Mouse (Mus musculus) forebrain, embryonic 13.5 days (tissue): ENCODE results near the gene Olfr545. TPM values are rescaled to one million over a fixed set of nuclear protein-coding genes. Genes with fewer than 3 reads are reported as not detected.

Experiments used
- ATAC-seq: fragments of 200-750 bp; cut with Nextera tagmentation; 2 replicates; pipeline ENCODE4 v1.8.0; 2017
- H3K27ac ChIP-seq: fragments of 300-500 bp; sonication (generic); 2 replicates; pipeline ENCODE4 v1.5.1; 2015; ENCODE audit warnings: inconsistent platforms, mild to moderate bottlenecking, moderate library complexity
- H3K27me3 ChIP-seq: fragments of 300-500 bp; sonication (generic); 2 replicates; pipeline ENCODE4 v1.6.1; 2015; ENCODE audit warnings: mild to moderate bottlenecking, inconsistent platforms
- H3K36me3 ChIP-seq: fragments of 300-500 bp; sonication (generic); 2 replicates; pipeline ENCODE4 v1.6.1; 2015; ENCODE audit warnings: mild to moderate bottlenecking, inconsistent platforms; ENCODE audit not compliant: poor library complexity, severe bottlenecking
- H3K4me1 ChIP-seq: fragments of 300-500 bp; sonication (generic); 2 replicates; pipeline ENCODE4 v1.6.1; 2015; ENCODE audit warnings: inconsistent platforms
- H3K4me2 ChIP-seq: fragments of 300-500 bp; sonication (generic); 2 replicates; pipeline ENCODE4 v1.6.1; 2015; ENCODE audit warnings: inconsistent platforms, mild to moderate bottlenecking, moderate library complexity
- H3K4me3 ChIP-seq: fragments of 300-500 bp; sonication (generic); 2 replicates; pipeline ENCODE4 v1.5.1; 2015; ENCODE audit warnings: mild to moderate bottlenecking, inconsistent platforms
- H3K9ac ChIP-seq: fragments of 300-500 bp; sonication (generic); 2 replicates; pipeline ENCODE4 v1.6.1; 2015; ENCODE audit warnings: mild to moderate bottlenecking, inconsistent platforms
- H3K9me3 ChIP-seq: fragments of 300-500 bp; sonication (generic); replicated peaks from 2 replicates; pipeline ENCODE4 v1.6.1; 2016; ENCODE audit warnings: inconsistent platforms
- WGBS: fragments of 180-500 bp; shearing (Covaris S2); methylation state at CpG from one replicate; pipeline ENCODE4 v1.1.7; 2015; 5-methylcytosine and 5-hydroxymethylcytosine counted together
- polyA plus RNA-seq: library from polyadenylated mRNA; unstranded; fragments of >200 nt; fragmentation: Nextera tagmentation; extraction: Ambion mirVana; gene quantifications from 2 replicates; pipeline ENCODE4 v1.2.1, GENCODE M21; 2015

Olfr545 gene
- polyA plus RNA-seq, result 0.21 and 0.30 TPM in 2 replicates

DNA sequence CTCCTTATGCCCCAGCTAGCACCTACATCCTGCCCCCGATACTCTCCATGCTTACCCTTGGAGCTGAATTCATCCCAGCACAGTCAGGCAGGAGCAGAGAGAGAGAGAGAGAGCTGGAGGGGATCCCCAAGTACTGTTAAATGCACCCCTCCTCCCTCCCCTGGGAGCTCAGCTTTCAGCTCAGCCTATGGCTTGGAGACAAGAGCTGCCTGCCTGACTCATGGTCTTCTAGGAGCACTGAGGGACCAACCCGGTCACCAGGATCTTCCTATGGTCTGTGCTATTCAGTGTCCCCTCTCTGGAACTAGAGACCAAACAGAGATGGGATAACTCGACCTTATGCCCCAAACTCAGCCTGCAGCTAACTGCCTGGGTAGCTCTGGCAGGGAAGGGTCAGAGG is at the start of gene Olfr545:
TSS of gene Olfr545 (minus strand) at position 101 of the 400 bp plus-strand sequence.
- Histone ChIP-seq H3K36me3 (no peaks in the 10 kb centered on the region), H3K27ac (no peak within 1 kb of the TSS), H3K4me3 (no peak within 1 kb of the TSS), H3K4me2 (no peak within 1 kb of the TSS), H3K9me3 (no peaks in the 10 kb centered on the region), H3K4me1 (no peaks in the 10 kb centered on the region), H3K27me3 (no peaks in the 10 kb centered on the region), H3K9ac (no peak within 1 kb of the TSS)
- ATAC-seq, result no peak
- 71% methylated on average over 3 of the region's 3 CpGs for WGBS

DNA sequence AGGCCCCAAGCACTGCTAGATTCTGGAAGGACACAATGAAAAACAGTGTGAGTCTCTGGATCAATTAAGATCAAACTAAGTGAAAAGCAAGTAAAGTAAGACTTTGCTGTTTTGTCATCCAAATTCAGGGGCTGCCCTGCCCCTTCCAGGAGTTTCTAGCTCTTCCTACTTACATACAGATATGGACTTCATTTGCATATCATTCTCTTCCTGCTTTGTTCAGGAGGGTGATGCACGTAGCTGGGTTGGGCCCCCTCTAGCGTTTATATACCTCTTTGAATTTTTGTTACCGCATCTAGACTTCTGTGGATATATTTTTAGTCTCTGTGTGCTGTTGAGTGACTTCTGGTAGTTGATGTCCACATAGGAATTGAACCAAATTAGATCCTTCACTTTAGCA is 41.9 kb upstream of the Olfr545 start:
- no peak for ATAC-seq
- H3K36me3 ChIP-seq, result no peaks in the 10 kb centered on the region
- no peaks in the 10 kb centered on the region for H3K27me3 ChIP-seq
- H3K4me1 ChIP-seq, result no peaks in the 10 kb centered on the region
- WGBS, result 58% methylated on average over 3 of the region's 3 CpGs
- H3K9me3 ChIP-seq, result no peaks in the 10 kb centered on the region
- H3K27ac ChIP-seq, result no peak overlapping the region
- no peak overlapping the region for H3K9ac ChIP-seq
- H3K4me3 ChIP-seq, result no peak overlapping the region
- H3K4me2 ChIP-seq, result no peak overlapping the region

DNA sequence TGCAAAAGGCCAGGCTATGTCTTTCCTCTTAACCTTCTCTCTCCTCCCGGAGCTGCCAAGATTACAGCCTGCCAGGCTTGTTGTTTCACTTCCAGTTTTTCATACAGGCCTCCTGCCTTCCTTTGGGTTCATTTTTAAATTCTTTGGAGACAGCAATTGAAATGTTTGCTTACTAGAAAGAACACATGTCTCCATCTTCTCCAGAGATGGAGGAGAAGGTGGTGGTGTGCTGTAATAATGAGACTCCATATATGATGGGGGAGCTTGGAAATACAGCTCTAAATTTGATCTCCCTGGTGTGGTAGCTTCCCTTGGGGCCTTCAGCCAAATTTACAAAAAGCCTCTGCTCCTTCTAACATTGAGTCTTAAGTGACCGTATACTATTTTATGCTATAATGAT is 41.2 kb upstream of the Olfr545 start, which contains the start of gene Olfr548-ps1:
TSS of gene Olfr548-ps1 (plus strand) at position 301 of the 400 bp plus-strand sequence.
- Histone ChIP-seq H3K9ac (no peak within 1 kb of the TSS), H3K36me3 (no peaks in the 10 kb centered on the region), H3K27ac (no peak within 1 kb of the TSS), H3K4me2 (no peak within 1 kb of the TSS), H3K9me3 (no peaks in the 10 kb centered on the region), H3K27me3 (no peaks in the 10 kb centered on the region), H3K4me1 (no peaks in the 10 kb centered on the region), H3K4me3 (no peak within 1 kb of the TSS)
- ATAC-seq, result no peak
- 86% methylated on average over 2 of the region's 2 CpGs for WGBS

DNA sequence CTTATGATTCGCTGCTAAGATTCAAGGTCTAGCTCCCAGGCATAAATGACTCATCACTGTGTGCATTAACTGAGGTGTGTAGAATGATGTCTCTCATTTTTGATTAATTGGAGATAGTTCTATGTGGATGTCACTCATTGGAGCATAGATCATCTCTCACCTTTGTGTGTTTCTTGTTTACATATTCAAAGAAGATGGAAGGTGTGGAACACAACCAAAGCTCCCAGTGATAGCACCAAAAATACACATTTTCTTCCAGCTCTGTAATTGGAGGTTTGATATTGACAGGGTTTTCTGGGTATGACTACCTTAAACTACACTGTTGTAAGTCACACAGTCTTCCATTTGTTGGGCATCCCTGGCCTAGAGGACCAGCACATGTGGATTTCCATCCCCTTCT is 35.1 kb upstream of the Olfr545 start, which contains the start of gene Olfr547:
TSS of gene Olfr547 (plus strand) at position 301 of the 400 bp plus-strand sequence.
- no peaks in the 10 kb centered on the region for H3K9me3 ChIP-seq
- H3K4me3 ChIP-seq, result no peak within 1 kb of the TSS
- H3K9ac ChIP-seq, result no peak within 1 kb of the TSS
- no peak within 1 kb of the TSS for H3K27ac ChIP-seq
- WGBS, result 79% methylated on average over 1 of the region's 1 CpGs
- ATAC-seq, result no peak
- no peaks in the 10 kb centered on the region for H3K4me1 ChIP-seq
- no peak within 1 kb of the TSS for H3K4me2 ChIP-seq
- H3K27me3 ChIP-seq, result no peaks in the 10 kb centered on the region
- no peaks in the 10 kb centered on the region for H3K36me3 ChIP-seq

DNA sequence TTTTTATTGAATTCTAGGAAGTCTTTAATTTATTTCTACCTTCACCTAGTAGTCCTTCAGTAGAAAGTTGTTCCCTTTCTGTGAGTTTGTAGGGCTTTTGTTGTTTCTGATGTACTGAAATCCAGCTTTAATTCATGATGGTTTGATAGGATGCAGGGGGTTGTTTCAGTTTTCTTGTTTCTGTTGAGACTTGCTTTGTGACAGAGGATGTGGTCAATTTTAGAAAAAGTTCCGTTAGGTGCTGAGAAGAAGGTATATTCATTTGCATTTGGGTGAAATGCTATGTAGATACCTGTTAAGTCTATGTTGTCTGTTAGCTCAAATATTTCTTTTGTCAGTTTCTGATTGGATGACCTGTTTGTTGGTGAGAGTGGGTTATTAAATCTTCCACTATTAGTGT is 29.7 kb upstream of the Olfr545 start:
- Histone ChIP-seq H3K9me3 (no peaks in the 10 kb centered on the region), H3K27ac (no peak overlapping the region)
- WGBS, result 70% methylated on average over 1 of the region's 1 CpGs

DNA sequence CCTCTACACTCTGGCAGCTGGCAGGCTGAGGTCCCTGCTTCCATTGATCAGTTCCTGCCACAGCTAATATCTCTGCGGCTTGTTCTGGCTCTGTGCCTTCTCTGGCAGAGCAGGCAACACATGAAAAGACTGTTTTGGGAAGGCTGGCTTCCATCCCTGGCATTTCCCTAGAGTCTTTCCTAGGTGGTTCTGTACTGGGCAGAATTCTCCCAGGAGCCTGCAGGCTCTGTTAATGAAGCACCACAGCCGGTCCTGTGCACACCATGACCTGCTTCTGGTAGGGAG is 17.6 kb upstream of the Olfr545 start:
- Histone ChIP-seq H3K4me1 (peaks cover 18% of the 10 kb centered on the region; the same call in 1 of the 2 replicates), H3K27me3 (peaks cover 11% of the 10 kb centered on the region; the same call in 1 of the 2 replicates), H3K4me3 (no peak overlapping the region), H3K36me3 (no peaks in the 10 kb centered on the region), H3K27ac (no peak overlapping the region), H3K4me2 (no peak overlapping the region), H3K9me3 (no peaks in the 10 kb centered on the region), H3K9ac (no peak overlapping the region)
- no peak for ATAC-seq
- 43% methylated on average over 2 of the region's 2 CpGs for WGBS

More for the DNA sequence above, 29.7 kb upstream of the Olfr545 start:
- H3K9ac ChIP-seq, result no peak overlapping the region
- no peak overlapping the region for H3K4me2 ChIP-seq
- no peaks in the 10 kb centered on the region for H3K4me1 ChIP-seq
- no peak overlapping the region for H3K4me3 ChIP-seq
- no peaks in the 10 kb centered on the region for H3K27me3 ChIP-seq
- H3K36me3 ChIP-seq, result no peaks in the 10 kb centered on the region
- ATAC-seq, result no peak

DNA sequence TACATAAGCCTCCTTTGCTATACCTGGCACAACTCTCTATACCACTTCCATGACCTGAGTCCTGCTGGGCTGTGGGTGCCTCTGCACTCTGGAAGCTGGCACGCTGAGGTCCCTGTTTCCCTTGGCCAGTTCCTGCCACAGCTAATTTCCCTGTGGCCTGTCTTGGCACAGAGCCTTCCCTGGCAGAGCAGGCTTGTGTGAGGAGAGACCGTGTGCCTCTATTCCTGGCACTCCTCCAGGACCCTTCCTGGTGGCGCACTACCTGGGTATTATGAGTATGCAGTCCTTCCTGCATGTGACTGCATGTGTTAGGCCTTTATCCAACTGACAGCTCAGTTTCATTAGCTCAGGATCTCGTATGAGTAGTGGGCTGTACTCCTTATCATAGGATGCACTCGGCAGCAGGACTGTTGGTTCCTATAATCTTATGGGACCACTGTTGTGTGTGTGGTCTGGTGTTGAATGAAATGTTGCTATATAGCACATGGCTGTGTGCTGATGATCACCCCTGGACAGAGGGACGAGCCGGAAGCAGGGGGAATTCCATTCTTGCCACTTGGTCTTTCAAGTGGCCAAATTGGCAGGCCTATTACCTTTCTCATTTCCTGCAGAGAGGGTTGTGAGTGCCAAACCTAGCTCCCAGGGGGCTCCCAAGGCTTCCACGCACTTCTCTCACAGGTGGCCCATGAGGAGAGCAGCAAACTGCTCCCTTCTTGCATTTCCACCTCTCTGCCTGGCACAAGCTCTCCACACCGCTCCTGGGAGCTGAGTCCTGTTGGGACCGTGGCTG is 17.1 kb upstream of the Olfr545 start:
- WGBS, result 62% methylated on average over 10 of the region's 10 CpGs
- Histone ChIP-seq H3K9ac (no peak overlapping the region), H3K4me2 (no peak overlapping the region), H3K27ac (no peak overlapping the region), H3K4me1 (peaks cover 18% of the 10 kb centered on the region; the same call in 1 of the 2 replicates), H3K27me3 (peaks cover 14% of the 10 kb centered on the region; the same call in 1 of the 2 replicates), H3K4me3 (no peak overlapping the region), H3K9me3 (no peaks in the 10 kb centered on the region), H3K36me3 (no peaks in the 10 kb centered on the region)
- ATAC-seq, result no peak

DNA sequence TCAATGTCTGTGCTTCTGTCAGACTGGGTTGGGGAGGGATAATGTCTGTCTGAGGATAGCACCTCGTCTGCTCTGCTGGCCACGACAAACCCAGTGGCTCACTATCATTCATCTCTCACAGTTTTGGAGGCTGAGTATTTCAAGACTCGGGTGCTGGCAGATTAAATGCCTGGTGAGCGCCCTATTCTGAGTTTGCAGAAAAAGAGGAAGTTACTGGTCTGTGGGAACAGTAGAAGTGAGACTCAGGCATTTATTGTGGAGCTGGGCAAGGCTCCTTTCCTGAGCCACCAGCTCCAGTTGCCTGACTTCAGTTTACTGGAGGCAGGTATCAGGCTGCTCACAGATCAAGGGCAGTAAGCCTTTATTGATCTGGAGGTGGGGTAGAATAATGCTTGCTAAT is 14.8 kb upstream of the Olfr545 start:
- H3K27me3 ChIP-seq, result peaks cover 15% of the 10 kb centered on the region; the same call in 1 of the 2 replicates
- H3K9ac ChIP-seq, result no peak overlapping the region
- peaks cover 18% of the 10 kb centered on the region; the same call in 1 of the 2 replicates for H3K4me1 ChIP-seq
- no peaks in the 10 kb centered on the region for H3K36me3 ChIP-seq
- H3K4me2 ChIP-seq, result no peak overlapping the region
- 85% methylated on average over 4 of the region's 4 CpGs for WGBS
- no peak overlapping the region for H3K4me3 ChIP-seq
- ATAC-seq, result no peak
- H3K9me3 ChIP-seq, result no peaks in the 10 kb centered on the region
- H3K27ac ChIP-seq, result no peak overlapping the region

DNA sequence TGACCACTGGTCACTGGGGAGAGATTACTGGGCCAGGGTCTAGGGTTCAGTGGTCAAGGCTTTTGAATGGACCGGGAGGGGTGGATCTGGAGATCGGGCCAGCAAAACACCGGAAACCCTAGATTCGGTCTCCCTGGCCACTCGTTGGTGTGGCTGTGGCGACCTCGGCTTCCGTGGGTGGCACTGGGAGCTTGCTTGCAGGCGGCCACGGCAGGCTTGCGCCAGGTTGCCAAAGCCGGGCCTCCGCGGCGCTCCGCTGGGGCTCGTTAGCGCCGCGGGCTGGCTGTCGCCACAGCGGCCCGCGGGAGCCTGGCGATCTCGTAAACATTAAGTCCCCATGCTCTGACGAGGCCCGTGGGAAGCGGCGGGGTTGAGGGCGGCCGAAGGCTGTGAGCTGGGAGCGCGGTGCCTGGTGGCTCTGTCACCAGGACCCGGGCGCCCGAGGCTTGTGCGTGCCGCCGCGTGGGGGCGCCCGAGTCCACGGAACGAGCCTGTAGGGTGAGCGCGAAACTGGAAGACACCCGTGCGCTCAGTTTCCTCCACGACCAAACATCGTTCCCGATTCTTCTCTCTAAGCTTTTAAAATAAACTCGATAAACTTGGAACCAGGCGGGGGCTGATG is 13.6 kb upstream of the Olfr545 start:
- Histone ChIP-seq H3K27me3 (peaks cover 15% of the 10 kb centered on the region; the same call in 1 of the 2 replicates), H3K4me1 (peaks cover 18% of the 10 kb centered on the region; the same call in 1 of the 2 replicates), H3K9ac (peak overlapping the region; percentile 74), H3K9me3 (no peaks in the 10 kb centered on the region), H3K4me2 (peak overlapping the region; percentile 84), H3K36me3 (no peaks in the 10 kb centered on the region), H3K27ac (no peak overlapping the region), H3K4me3 (peak overlapping the region; percentile 50)
- 2% methylated on average over 54 of the region's 54 CpGs for WGBS
- ATAC-seq, result peak; percentile 97

DNA sequence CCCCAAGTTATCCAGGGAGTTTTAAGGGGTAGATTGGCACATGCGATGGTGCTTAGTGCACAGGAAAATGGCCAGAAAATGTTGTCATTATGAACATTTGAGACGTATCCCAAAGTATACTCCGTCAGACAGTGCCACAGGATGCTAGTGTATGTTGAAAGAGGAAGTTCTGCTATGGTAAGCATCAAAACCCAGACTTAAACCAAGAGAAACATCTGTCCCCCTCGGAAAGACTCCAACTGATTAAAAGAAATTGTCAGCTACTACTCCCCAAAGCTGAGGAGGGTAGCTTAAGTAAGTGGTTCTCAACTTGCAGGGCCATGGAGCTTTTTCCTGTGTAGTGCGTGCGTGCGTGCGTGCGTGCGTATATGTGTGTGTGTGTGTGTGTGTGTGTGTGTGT is 12.6 kb upstream of the Olfr545 start:
- Histone ChIP-seq H3K27ac (no peak overlapping the region), H3K4me1 (0 out of 2 replicates have a peak, but pooled peaks cover 10% of the 10 kb centered on the region), H3K9me3 (no peaks in the 10 kb centered on the region), H3K4me2 (no peak overlapping the region), H3K9ac (no peak overlapping the region), H3K4me3 (no peak overlapping the region), H3K36me3 (no peaks in the 10 kb centered on the region), H3K27me3 (peaks cover 15% of the 10 kb centered on the region; the same call in 1 of the 2 replicates)
- 93% methylated on average over 10 of the region's 10 CpGs for WGBS
- ATAC-seq, result no peak

DNA sequence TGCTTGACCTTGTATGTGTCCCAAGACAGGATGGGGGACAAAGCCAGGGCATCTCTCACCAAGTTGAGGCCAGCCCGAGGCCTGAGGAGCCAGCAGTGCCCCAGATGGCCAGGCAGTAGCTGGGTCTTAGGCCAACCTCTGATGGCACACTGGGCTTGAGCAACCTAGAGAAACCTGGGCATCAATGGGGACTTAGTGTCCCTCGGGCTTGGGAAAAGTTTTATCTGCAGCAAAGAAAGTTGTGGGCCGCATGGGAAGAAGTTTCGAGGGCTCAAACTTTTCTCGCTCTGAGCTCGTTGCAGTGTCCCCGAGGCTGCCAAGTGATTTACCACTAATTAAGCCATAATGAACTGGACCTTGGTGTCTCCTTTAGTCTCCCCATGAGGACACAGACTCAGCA is 10.4 kb upstream of the Olfr545 start:
- Histone ChIP-seq H3K9me3 (no peaks in the 10 kb centered on the region), H3K36me3 (no peaks in the 10 kb centered on the region), H3K9ac (no peak overlapping the region), H3K4me1 (no peaks in the 10 kb centered on the region), H3K4me3 (no peak overlapping the region), H3K27ac (no peak overlapping the region), H3K27me3 (peaks cover 15% of the 10 kb centered on the region; the same call in 1 of the 2 replicates), H3K4me2 (no peak overlapping the region)
- no peak for ATAC-seq
- WGBS, result 69% methylated on average over 7 of the region's 7 CpGs

DNA sequence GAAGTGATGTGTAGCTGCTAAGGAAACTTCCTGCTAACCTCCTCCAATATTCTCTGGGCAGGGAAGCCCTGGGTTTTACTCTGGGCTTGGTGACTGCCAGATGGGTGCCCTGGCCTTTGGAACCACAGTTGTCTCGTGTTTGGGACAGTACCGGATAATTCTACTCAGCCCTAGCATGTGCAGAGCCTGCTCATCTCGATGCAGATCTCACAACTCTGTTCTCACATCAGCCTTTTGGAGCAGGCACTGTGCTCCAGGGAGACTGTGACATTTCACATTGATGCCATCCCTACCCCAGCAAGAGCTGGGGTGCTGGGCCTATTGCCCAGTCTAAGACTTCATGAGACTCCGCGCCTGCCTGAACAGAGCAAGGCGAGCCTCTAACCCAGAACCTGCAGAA is 9.3 kb upstream of the Olfr545 start:
- 88% methylated on average over 6 of the region's 6 CpGs for WGBS
- no peaks in the 10 kb centered on the region for H3K9me3 ChIP-seq
- no peak for ATAC-seq

More for the DNA sequence above, 9.3 kb upstream of the Olfr545 start:
- H3K4me1 ChIP-seq, result no peaks in the 10 kb centered on the region
- no peaks in the 10 kb centered on the region for H3K36me3 ChIP-seq
- no peak overlapping the region for H3K4me3 ChIP-seq
- no peak overlapping the region for H3K4me2 ChIP-seq
- no peak overlapping the region for H3K27ac ChIP-seq
- H3K27me3 ChIP-seq, result peaks cover 7% of the 10 kb centered on the region; the same call in 1 of the 2 replicates
- H3K9ac ChIP-seq, result no peak overlapping the region
